Mouse (Mus musculus) naive thymus-derived CD4-positive, alpha-beta T cell, adult 2 months (primary cell): ENCODE data around the gene Otos.

ENCODE experiments used
- DNase-seq: peaks from one replicate; pipeline ENCODE4 v3.0.0-alpha.2; 2011; ENCODE audit warnings: low read depth

Otos gene

DNA sequence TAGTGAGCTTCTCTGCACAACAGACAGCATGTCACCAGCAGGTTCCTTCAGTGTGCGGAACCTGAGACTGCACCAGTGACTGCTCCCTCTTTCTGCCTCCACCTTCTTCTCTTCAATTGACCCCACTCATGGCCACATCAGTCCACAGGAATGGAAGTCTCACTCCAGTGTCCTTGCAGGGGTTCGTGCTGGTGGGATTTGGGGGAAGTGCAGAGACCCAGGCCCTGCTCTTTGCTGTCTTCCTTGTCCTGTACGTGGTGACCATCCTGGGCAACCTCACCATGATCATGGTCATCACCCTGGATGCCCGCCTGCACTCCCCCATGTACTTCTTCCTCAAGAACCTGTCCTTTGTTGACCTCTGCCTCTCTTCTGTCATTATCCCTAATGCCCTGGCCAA is 40.9 kb downstream of the Otos start:
- DNase-seq = no peak

DNA sequence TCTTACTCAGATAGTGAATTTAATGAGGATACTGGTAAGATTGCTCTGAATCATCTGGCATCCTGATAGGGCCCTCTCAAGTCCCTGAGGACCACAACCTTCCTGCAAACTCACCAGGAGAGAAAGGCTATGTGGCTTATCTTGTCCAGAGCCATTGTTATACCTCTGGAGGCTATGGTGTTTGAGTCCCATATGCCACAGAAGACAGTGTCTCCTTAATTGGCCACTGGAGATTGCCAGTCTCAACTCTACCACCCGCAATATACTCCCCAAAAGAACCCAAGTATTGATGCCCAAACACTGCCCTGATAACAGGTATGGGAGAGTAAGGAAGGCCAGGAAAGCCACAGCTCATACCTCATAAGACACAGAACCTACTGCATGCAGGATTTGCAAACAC is 43.2 kb downstream of the Otos start, which contains the start of gene Olfr1410:
TSS of gene Olfr1410 (plus strand) at position 301 of the 400 bp plus-strand sequence.
- DNase-seq = no peak

DNA sequence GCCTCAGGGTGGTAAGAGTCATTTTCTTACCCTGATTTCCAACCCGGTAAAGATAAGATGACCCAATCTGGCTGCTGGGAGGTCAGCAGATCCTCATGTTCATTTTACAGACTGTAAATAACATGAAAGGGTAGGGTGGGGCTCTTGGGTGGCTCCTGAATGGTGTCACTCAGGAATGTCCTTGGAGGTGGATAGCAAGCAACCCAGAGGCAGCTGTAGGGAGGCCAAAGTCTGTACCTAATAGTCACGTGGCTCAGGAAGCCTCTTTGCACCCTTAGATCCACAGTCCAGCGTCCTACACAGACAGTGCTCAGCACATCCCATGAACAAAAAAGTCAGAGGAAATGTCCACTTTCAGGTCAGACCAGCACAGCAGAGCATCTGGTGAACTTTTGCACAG is 52.6 kb downstream of the Otos start:
- DNase-seq = no peak
